Mouse (Mus musculus) olfactory bulb, adult 2 months (tissue): ENCODE data around the gene St3gal5.

Source experiments
- CTCF ChIP-seq: fragments of 200-500 bp; IDR thresholded peaks from 2 replicates; pipeline ENCODE4 v1.5.1; 2012; ENCODE audit warnings: low read depth, mild to moderate bottlenecking, low read length, moderate library complexity; ENCODE audit not compliant: insufficient read depth
- POLR2A ChIP-seq: fragments of 200-500 bp; IDR thresholded peaks from 2 replicates; pipeline ENCODE4 v1.6.1; 2012; ENCODE audit warnings: mild to moderate bottlenecking, low read depth, low read length, moderate library complexity; ENCODE audit not compliant: insufficient read depth

DNA sequence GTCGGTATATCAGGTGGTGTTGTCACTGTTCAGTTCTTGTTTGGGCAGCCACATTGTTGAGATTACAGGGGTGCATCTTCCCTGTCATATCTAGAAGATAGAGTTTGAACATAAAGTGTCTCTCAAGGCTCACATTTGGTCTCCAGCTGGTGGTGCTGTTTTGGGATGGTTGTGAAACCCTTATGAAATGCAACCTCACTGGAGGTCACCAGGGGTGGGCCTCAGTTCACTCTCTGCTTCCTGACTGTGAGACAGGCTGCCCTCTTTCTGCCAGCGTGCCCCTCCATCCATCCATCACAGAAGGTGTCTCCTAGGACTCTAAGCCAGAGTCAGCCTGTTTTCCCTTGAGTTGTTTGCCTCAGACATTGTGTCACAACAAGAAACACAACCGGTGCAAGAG, 80.0 kb downstream of the St3gal5 start:
- TF ChIP-seq CTCF (no peak), POLR2A (no peak)
